Mouse (Mus musculus) myocyte (in vitro differentiated cells): ENCODE results near the gene Slco1a5.

Experiments
- CEBPB ChIP-seq: IDR thresholded peaks from 2 replicates; pipeline ENCODE4 v1.6.1; 2011; ENCODE audit warnings: mild to moderate bottlenecking, moderate library complexity; ENCODE audit not compliant: poor library complexity, insufficient read depth, severe bottlenecking
- E2F4 ChIP-seq: IDR thresholded peaks from one replicate; pipeline ENCODE4 v1.6.1; 2011; ENCODE audit warnings: mild to moderate bottlenecking, control low read depth, moderate library complexity; ENCODE audit not compliant: insufficient read depth
- MAX ChIP-seq: IDR thresholded peaks from one replicate; pipeline ENCODE4 v1.6.1; 2011; ENCODE audit warnings: low read depth, mild to moderate bottlenecking, control low read depth
- MYOD1 ChIP-seq, 3 experiments: IDR thresholded peaks; one replicate each; pipeline ENCODE4 v1.6.1; 2011; ENCODE audit warnings: control low read depth in 2 of 3, low read depth in 2 of 3, mild to moderate bottlenecking in 2 of 3, moderate library complexity in 1 of 3; ENCODE audit not compliant: insufficient read length in 2 of 3, control insufficient read depth in 1 of 3
- MYOG ChIP-seq, 3 experiments: IDR thresholded peaks; one replicate each; pipeline ENCODE4 v1.6.1; 2011; ENCODE audit warnings: control low read depth in 2 of 3, low read depth in 2 of 3, mild to moderate bottlenecking in 2 of 3; ENCODE audit not compliant: insufficient read length in 2 of 3, control insufficient read depth in 1 of 3, insufficient read depth in 1 of 3
- POLR2A ChIP-seq: IDR thresholded peaks from one replicate; pipeline ENCODE4 v1.6.1; 2011; ENCODE audit warnings: low read depth, mild to moderate bottlenecking, control low read depth, moderate library complexity; ENCODE audit not compliant: insufficient read length
- POLR2AphosphoS2 ChIP-seq: IDR thresholded peaks from one replicate; pipeline ENCODE4 v1.6.1; 2011; ENCODE audit warnings: low read depth, control low read depth; ENCODE audit not compliant: insufficient read length
- REST ChIP-seq: IDR thresholded peaks from one replicate; pipeline ENCODE4 v1.6.1; 2011; ENCODE audit warnings: mild to moderate bottlenecking, control low read depth, moderate library complexity; ENCODE audit not compliant: insufficient read depth, insufficient read length
- SRF ChIP-seq: IDR thresholded peaks from one replicate; pipeline ENCODE4 v1.6.1; 2011; ENCODE audit warnings: low read depth; ENCODE audit not compliant: control insufficient read depth, insufficient read length
- TCF12 ChIP-seq: IDR thresholded peaks from one replicate; pipeline ENCODE4 v1.6.1; 2011; ENCODE audit warnings: mild to moderate bottlenecking, control low read depth; ENCODE audit not compliant: poor library complexity, insufficient read depth, severe bottlenecking
- USF1 ChIP-seq: IDR thresholded peaks from one replicate; pipeline ENCODE4 v1.6.1; 2011; ENCODE audit warnings: low read depth, mild to moderate bottlenecking, control low read depth, moderate library complexity

GRCm38 (mm10) chr6:142220138-142220537 lies 102.6 kb downstream of the Slco1a5 start:
- TF ChIP-seq POLR2A (no peak), CEBPB (no peak), MAX (no peak), USF1 (no peak), TCF12 (no peak), POLR2AphosphoS2 (no peak), E2F4 (no peak), MYOD1 (IDR thresholded peaks at IDR 0.05; ENCODE audit: control insufficient read depth in 1 of 3, insufficient read length in 2 of 3, low read depth in 2 of 3) (no peak), REST (no peak), SRF (no peak), MYOG (IDR thresholded peaks at IDR 0.05; ENCODE audit: control insufficient read depth in 1 of 3, insufficient read depth in 1 of 3, insufficient read length in 2 of 3, low read depth in 2 of 3) (no peak)
